Mouse (Mus musculus) erythroblast, embryonic 14.5 days (primary cell): ENCODE data around the gene Itsn1.

Source experiments
- GATA1 ChIP-seq: IDR thresholded peaks from 2 replicates; pipeline ENCODE4 v1.6.1; 2012; ENCODE audit warnings: low read length, inconsistent platforms, mixed read lengths
- TAL1 ChIP-seq: IDR thresholded peaks from 3 replicates; pipeline ENCODE4 v1.6.1; 2012; ENCODE audit warnings: low read length, inconsistent platforms, mixed read lengths

- TF ChIP-seq TAL1 (no peak), GATA1 (no peak)
These were observed 178.1 kb downstream of the Itsn1 start for GRCm38 (mm10) chr16:91907158-91907557.
